Mouse (Mus musculus) heart, embryonic 15.5 days (tissue): ENCODE data around the gene Pamr1. TPM values are rescaled to one million over a fixed set of nuclear protein-coding genes. Genes with fewer than 3 reads are reported as not detected.

Experiments
- ATAC-seq: fragments of 200-750 bp; cut with Nextera tagmentation; replicated peaks from 2 replicates; pipeline ENCODE4 v1.8.0; 2017; ENCODE audit warnings: low read depth, moderate TSS enrichment; ENCODE audit not compliant: insufficient number of reproducible peaks, insufficient read depth, low FRiP score
- H3K27ac ChIP-seq: fragments of 300-500 bp; sonication (generic); 2 replicates; pipeline ENCODE4 v1.5.1; 2015; ENCODE audit warnings: mild to moderate bottlenecking, inconsistent platforms
- H3K27me3 ChIP-seq: fragments of 300-500 bp; sonication (generic); 2 replicates; pipeline ENCODE4 v1.6.1; 2015; ENCODE audit warnings: inconsistent platforms
- H3K36me3 ChIP-seq: fragments of 300-500 bp; sonication (generic); 2 replicates; pipeline ENCODE4 v1.6.1; 2015; ENCODE audit warnings: mild to moderate bottlenecking, inconsistent platforms
- H3K4me1 ChIP-seq: fragments of 300-500 bp; sonication (generic); replicated peaks from 2 replicates; pipeline ENCODE4 v1.6.1; 2015; ENCODE audit warnings: inconsistent platforms
- H3K4me2 ChIP-seq: fragments of 300-500 bp; sonication (generic); 2 replicates; pipeline ENCODE4 v1.6.1; 2015; ENCODE audit warnings: inconsistent platforms, mild to moderate bottlenecking, moderate library complexity
- H3K4me3 ChIP-seq: fragments of 300-500 bp; sonication (generic); 2 replicates; pipeline ENCODE4 v1.5.1; 2015; ENCODE audit warnings: mild to moderate bottlenecking, inconsistent platforms
- H3K9ac ChIP-seq: fragments of 300-500 bp; sonication (generic); 2 replicates; pipeline ENCODE4 v1.6.1; 2015; ENCODE audit warnings: mild to moderate bottlenecking, inconsistent platforms
- H3K9me3 ChIP-seq: fragments of 300-500 bp; sonication (generic); replicated peaks from 2 replicates; pipeline ENCODE4 v1.6.1; 2016; ENCODE audit warnings: inconsistent platforms
- WGBS: fragments of 180-500 bp; shearing (Covaris S2); methylation state at CpG from one replicate; pipeline ENCODE4 v1.1.7; 2015; ENCODE audit warnings: mixed read lengths; 5-methylcytosine and 5-hydroxymethylcytosine counted together
- polyA plus RNA-seq: library from polyadenylated mRNA; unstranded; fragments of >200 nt; fragmentation: Nextera tagmentation; extraction: Ambion mirVana; gene quantifications from 2 replicates; pipeline ENCODE4 v1.2.1, GENCODE M21; 2015

Gene Pamr1
- polyA plus RNA-seq, 1 experiment from 2014 or later, result 2.4 TPM

DNA sequence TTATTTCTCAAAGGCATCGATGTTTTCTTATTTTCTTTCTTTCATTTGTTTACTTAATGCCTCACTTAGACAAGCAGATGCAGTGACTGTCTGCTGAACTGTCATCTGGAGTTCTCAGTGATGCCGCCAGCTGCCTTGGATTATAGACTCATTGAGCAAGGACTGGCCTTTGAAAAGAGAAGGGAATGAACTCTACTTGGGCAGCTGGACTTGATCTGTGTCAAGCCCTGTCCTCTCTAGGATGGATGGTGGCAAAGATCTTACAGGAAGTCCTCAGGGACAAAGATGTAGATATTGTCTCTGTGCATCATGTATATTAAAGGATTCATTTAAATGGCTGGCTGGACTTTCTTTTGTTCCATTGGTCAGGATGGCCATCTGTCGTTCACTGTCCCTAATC, 114.1 kb downstream of the Pamr1 start:
- 68% methylated on average over 3 of the region's 3 CpGs for WGBS
- peaks cover 9% of the 10 kb centered on the region for H3K4me1 ChIP-seq
- H3K9me3 ChIP-seq, result no peaks in the 10 kb centered on the region
- no peak for ATAC-seq
- no peak overlapping the region for H3K9ac ChIP-seq
- peaks cover 22% of the 10 kb centered on the region for H3K27me3 ChIP-seq
- no peak overlapping the region for H3K4me3 ChIP-seq
- no peak overlapping the region for H3K4me2 ChIP-seq
- no peak overlapping the region for H3K27ac ChIP-seq
- H3K36me3 ChIP-seq, result no peaks in the 10 kb centered on the region

DNA sequence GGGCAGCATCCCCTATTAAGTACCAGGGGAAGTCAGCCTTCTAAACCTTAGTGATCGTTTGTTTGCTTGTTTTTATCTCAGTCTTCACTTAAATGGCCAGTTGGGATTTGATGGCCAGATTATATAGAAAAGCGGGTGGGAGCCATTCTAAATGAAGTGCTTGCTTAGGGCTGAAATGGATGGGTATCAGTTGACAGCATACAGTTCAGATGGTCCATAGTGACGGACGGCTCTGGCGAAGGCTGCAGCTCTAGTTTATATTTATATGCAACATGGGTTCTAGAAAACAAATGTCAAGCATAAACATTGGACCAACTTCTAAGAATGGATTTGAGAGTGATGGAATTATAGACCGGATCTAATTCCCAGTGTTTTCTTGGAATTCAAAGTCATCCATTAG, 118.2 kb downstream of the Pamr1 start:
- Histone ChIP-seq H3K4me2 (no peak overlapping the region), H3K36me3 (no peaks in the 10 kb centered on the region), H3K4me1 (no peaks in the 10 kb centered on the region), H3K27me3 (no peaks in the 10 kb centered on the region), H3K9ac (no peak overlapping the region), H3K9me3 (no peaks in the 10 kb centered on the region), H3K27ac (no peak overlapping the region), H3K4me3 (no peak overlapping the region)
- WGBS, result 68% methylated on average over 6 of the region's 6 CpGs
- no peak for ATAC-seq

DNA sequence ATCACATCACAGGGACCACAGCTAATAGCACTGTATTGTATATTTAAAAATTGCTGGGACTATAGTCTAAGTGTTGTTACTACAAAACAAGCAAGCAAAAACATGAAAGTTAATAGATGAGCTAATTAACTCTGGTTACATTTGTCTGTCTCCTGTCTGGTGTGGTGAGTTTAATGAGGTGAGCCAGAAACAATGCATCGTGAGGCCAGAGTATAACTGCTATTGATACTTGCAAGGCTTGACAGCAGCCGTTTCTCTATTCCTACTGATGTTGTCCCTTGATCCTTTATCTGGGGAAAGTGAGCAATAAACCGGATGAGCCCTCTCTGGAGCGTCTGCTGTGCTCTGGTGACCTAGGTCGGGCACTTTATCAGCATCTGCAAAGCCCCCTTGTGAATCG, 119.8 kb downstream of the Pamr1 start:
- Histone ChIP-seq H3K27ac (no peak overlapping the region), H3K9me3 (no peaks in the 10 kb centered on the region), H3K27me3 (no peaks in the 10 kb centered on the region), H3K4me1 (no peaks in the 10 kb centered on the region), H3K4me2 (no peak overlapping the region), H3K9ac (no peak overlapping the region), H3K4me3 (no peak overlapping the region), H3K36me3 (no peaks in the 10 kb centered on the region)
- WGBS, result 26% methylated on average over 6 of the region's 6 CpGs
- no peak for ATAC-seq

DNA sequence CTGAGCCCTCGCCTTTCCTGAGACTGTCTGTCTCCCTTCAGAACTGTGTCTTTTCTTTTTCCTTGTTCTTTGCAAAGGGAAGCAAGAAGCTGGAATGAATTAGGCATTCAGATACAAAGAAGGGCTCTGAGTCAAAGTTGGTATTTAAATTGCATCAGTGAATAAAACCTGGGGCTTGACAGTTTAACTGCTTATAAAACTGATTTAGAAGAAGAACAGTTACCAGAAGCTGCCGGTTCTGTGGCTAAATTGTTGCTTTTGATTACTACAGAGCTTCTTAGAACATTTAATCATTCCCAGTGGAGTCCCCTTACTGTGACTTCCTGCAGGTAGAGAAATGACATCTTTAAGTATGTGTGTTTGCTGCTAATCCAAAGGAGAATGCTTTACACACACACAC, 124.8 kb downstream of the Pamr1 start:
- H3K27ac ChIP-seq, result no peak overlapping the region
- no peak overlapping the region for H3K9ac ChIP-seq
- no peak for ATAC-seq

DNA sequence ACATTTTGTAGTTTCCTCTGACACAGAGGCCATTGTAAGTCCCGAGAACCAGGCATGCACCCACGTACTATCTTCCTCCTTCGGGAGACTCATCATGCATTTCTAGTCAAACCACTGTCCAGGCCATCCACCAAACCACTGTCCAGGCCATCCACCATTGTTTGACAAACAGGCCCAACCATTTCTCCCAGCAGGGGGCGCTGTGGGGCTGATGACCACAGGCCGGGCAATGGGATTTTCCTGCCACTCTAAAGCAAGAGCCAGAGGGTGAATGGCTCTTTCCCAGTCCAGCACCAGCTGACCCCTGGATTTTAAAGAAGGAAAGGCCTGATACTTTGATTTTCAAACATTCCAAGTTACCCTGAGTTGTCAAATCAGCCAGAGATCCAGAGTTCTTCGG, 125.5 kb downstream of the Pamr1 start:
- no peak overlapping the region for H3K4me3 ChIP-seq

More for the DNA sequence above, 124.8 kb downstream of the Pamr1 start:
- Histone ChIP-seq H3K27me3 (no peaks in the 10 kb centered on the region), H3K4me2 (no peak overlapping the region), H3K9me3 (no peaks in the 10 kb centered on the region), H3K4me1 (no peaks in the 10 kb centered on the region), H3K36me3 (no peaks in the 10 kb centered on the region), H3K4me3 (no peak overlapping the region)
- WGBS, result 60% methylated on average over 2 of the region's 2 CpGs

DNA sequence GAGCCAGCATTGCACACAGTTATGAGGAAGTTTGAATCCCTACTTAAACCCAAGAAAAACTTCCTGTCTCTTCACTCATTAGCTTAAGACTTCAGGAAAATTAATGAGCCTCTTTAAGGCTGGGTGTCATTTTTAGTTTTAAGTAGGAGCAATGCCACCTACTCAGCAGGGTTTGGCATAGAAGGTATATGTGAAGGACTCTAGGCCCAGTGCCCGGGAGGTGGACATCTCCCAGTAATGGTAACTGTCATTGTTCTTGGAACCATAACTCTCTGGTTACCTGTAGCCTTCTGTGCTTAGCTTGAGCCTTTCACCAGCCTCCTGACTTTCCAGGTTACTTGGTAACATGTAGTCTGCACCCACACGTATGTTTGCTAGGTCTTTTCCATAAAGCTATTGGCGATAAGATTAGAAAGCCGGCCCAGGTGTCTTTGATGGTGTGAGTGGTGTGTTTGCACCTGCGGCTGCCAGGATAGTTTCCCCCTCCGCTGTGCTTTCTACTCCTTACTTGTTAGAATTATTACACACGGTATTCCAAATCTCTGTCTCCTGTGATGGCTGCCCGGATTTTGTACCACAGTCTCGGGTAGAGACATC, 127.0 kb downstream of the Pamr1 start:
- no peaks in the 10 kb centered on the region for H3K9me3 ChIP-seq
- H3K9ac ChIP-seq, result no peak overlapping the region
- H3K4me1 ChIP-seq, result no peaks in the 10 kb centered on the region
- H3K27ac ChIP-seq, result no peak overlapping the region
- WGBS, result 82% methylated on average over 9 of the region's 9 CpGs
- H3K4me3 ChIP-seq, result no peak overlapping the region
- no peak overlapping the region for H3K4me2 ChIP-seq
- no peaks in the 10 kb centered on the region for H3K36me3 ChIP-seq
- ATAC-seq, result no peak
- H3K27me3 ChIP-seq, result no peaks in the 10 kb centered on the region

More for the DNA sequence above, 125.5 kb downstream of the Pamr1 start:
- Histone ChIP-seq H3K27me3 (no peaks in the 10 kb centered on the region), H3K4me1 (no peaks in the 10 kb centered on the region), H3K9me3 (no peaks in the 10 kb centered on the region), H3K4me2 (no peak overlapping the region), H3K9ac (no peak overlapping the region), H3K27ac (no peak overlapping the region), H3K36me3 (no peaks in the 10 kb centered on the region)
- ATAC-seq, result no peak
- WGBS, result 74% methylated on average over 6 of the region's 6 CpGs

DNA sequence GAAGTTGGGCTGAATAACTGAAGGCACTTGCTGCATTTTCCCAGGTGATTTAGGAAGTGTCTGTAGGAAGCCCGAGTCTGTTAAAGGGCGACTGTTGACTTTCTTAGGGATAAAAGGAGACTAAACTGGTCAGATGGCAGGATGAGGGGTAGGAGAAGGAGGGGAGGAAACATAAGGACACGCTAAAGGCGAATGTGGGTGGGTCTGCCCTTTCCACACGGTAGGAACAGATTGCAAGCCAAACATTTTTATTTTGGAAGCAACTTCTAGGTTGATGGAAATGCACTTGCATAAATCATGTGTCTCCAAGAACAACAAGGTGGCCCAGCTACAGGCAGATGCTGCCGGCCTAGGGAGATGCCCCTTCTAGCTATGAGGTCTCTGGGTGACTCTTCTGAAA, 127.6 kb downstream of the Pamr1 start:
- Histone ChIP-seq H3K27ac (no peak overlapping the region), H3K9ac (no peak overlapping the region), H3K36me3 (no peaks in the 10 kb centered on the region), H3K4me2 (no peak overlapping the region), H3K27me3 (no peaks in the 10 kb centered on the region), H3K4me3 (no peak overlapping the region), H3K9me3 (no peaks in the 10 kb centered on the region), H3K4me1 (no peaks in the 10 kb centered on the region)
- no peak for ATAC-seq
- 70% methylated on average over 6 of the region's 6 CpGs for WGBS

GRCm38 (mm10) chr2:102681351-102681750, 131.5 kb downstream of the Pamr1 start:
- H3K36me3 ChIP-seq, result no peaks in the 10 kb centered on the region
- no peak for ATAC-seq
- 75% methylated on average over 7 of the region's 7 CpGs for WGBS
- H3K9ac ChIP-seq, result no peak overlapping the region
- H3K4me2 ChIP-seq, result no peak overlapping the region
- H3K4me3 ChIP-seq, result no peak overlapping the region
- no peaks in the 10 kb centered on the region for H3K4me1 ChIP-seq
- H3K27ac ChIP-seq, result no peak overlapping the region
- H3K27me3 ChIP-seq, result no peaks in the 10 kb centered on the region
- no peaks in the 10 kb centered on the region for H3K9me3 ChIP-seq

- Histone ChIP-seq H3K4me3 (no peak overlapping the region), H3K9ac (no peak overlapping the region), H3K4me1 (no peaks in the 10 kb centered on the region), H3K9me3 (no peaks in the 10 kb centered on the region), H3K27ac (no peak overlapping the region), H3K4me2 (no peak overlapping the region), H3K36me3 (no peaks in the 10 kb centered on the region), H3K27me3 (no peaks in the 10 kb centered on the region)
- ATAC-seq, result no peak
- WGBS, result 49% methylated on average over 5 of the region's 5 CpGs
Measured at GRCm38 (mm10) chr2:102682168-102682567, 132.4 kb downstream of the Pamr1 start.

GRCm38 (mm10) chr2:102685371-102686107, 135.7 kb downstream of the Pamr1 start:
- Histone ChIP-seq H3K9me3 (no peaks in the 10 kb centered on the region), H3K27me3 (no peaks in the 10 kb centered on the region), H3K4me1 (no peaks in the 10 kb centered on the region), H3K27ac (no peak overlapping the region), H3K4me2 (no peak overlapping the region), H3K9ac (no peak overlapping the region), H3K4me3 (no peak overlapping the region), H3K36me3 (no peaks in the 10 kb centered on the region)
- 82% methylated on average over 7 of the region's 7 CpGs for WGBS
- ATAC-seq, result no peak

GRCm38 (mm10) chr2:102686108-102686450, 136.3 kb downstream of the Pamr1 start:
- no peaks in the 10 kb centered on the region for H3K4me1 ChIP-seq
- no peak overlapping the region for H3K4me3 ChIP-seq
- no peaks in the 10 kb centered on the region for H3K27me3 ChIP-seq
- no peaks in the 10 kb centered on the region for H3K9me3 ChIP-seq
- no peak overlapping the region for H3K9ac ChIP-seq
- H3K4me2 ChIP-seq, result no peak overlapping the region
- H3K36me3 ChIP-seq, result no peaks in the 10 kb centered on the region
- no peak overlapping the region for H3K27ac ChIP-seq
- ATAC-seq, result no peak
- 61% methylated on average over 9 of the region's 9 CpGs for WGBS
